Comparison of ENCODE assay signal across 19 mouse cellular contexts in the genomic region with DNA sequence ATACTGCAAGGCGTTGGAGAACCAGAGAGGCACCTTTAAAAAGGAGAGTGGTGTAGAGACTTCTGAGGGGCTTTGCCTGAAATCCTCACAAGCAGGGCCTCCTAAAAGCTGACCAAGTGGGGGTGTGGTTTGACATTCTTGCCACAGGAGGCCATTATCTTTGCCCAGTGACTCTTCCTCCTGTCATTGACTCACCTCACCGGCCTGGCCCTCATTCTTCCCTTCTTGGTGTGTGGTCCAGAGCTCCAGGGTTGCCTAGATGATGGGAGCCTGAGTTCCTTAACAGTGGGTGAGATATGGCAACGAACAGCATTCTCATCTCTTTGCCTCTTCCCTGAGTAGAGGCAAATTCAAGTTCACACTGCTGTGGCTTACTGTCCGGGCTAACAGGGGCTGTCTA. TPM values are rescaled to one million over a fixed set of nuclear protein-coding genes. Genes with fewer than 3 reads are reported as not detected.
DNase-seq lines count a peak whose midpoint lies in the region; ATAC-seq lines count a peak whose summit lies in the region.
"Had no signal": no experiment of that assay in that cellular context is flagged by ENCODE, and none has a peak within 500 bp of the region (broad histone marks: within the 10 kb centered on the region; RNA-seq: fewer than 3 reads in every experiment).

No protein-coding gene starts in this region.

- H3K27me3 ChIP-seq in liver, embryonic 12.5 days (replicated peaks): no peaks in the 10 kb centered on the region
- H3K27me3 ChIP-seq: embryonic facial prominence, embryonic 15.5 days; forebrain, embryonic 15.5 days; heart, embryonic 13.5 days; hindbrain, embryonic 15.5 days had no signal

- ATAC-seq in liver, embryonic 12.5 days: no peak; the same call in 1 of the 2 replicates
- peak; percentile 35 for ATAC-seq in megakaryocyte, adult 5-6 weeks (ENCODE audit: poor library complexity, severe bottlenecking)
- ATAC-seq: forebrain, embryonic 15.5 days had no signal

- peak overlapping the region; percentile 27; the same call in 1 of the 2 replicates for H3K9ac ChIP-seq in liver, embryonic 12.5 days
- H3K9ac ChIP-seq: embryonic facial prominence, embryonic 15.5 days; forebrain, embryonic 15.5 days; heart, embryonic 13.5 days; hindbrain, embryonic 15.5 days had no signal

- no peaks in the 10 kb centered on the region for H3K36me3 ChIP-seq in liver, embryonic 12.5 days
- H3K36me3 ChIP-seq: embryonic facial prominence, embryonic 15.5 days; forebrain, embryonic 15.5 days; heart, embryonic 13.5 days; hindbrain, embryonic 15.5 days had no signal

- 28% methylated on average over 4 of the region's 4 CpGs for WGBS in liver, embryonic 12.5 days (ENCODE audit: insufficient replicate concordance)

- no peak overlapping the region for H3K4me2 ChIP-seq in liver, embryonic 12.5 days
- H3K4me2 ChIP-seq: embryonic facial prominence, embryonic 15.5 days; forebrain, embryonic 15.5 days; heart, embryonic 13.5 days; hindbrain, embryonic 15.5 days had no signal

- no peaks in the 10 kb centered on the region for H3K9me3 ChIP-seq in liver, embryonic 12.5 days (replicated peaks)
- H3K9me3 ChIP-seq: embryonic facial prominence, embryonic 15.5 days; forebrain, embryonic 15.5 days; heart, embryonic 13.5 days; hindbrain, embryonic 15.5 days had no signal

- 0 out of 2 replicates have a peak overlapping the region, but pooled peaks have one; percentile 4 for H3K27ac ChIP-seq in liver, embryonic 12.5 days
- H3K27ac ChIP-seq: embryonic facial prominence, embryonic 15.5 days; forebrain, embryonic 15.5 days; heart, embryonic 13.5 days; hindbrain, embryonic 15.5 days had no signal

- peaks cover 43% of the 10 kb centered on the region for H3K4me1 ChIP-seq in liver, embryonic 12.5 days
- H3K4me1 ChIP-seq: embryonic facial prominence, embryonic 15.5 days had no signal

- DNase-seq in adrenal gland, adult 2 months: peak; percentile 38
- no peak for DNase-seq in adrenal gland, postnatal 14 days
- no peak for DNase-seq in liver
- no peak for DNase-seq in kidney, adult 9 months
- no peak for DNase-seq in lung, postnatal 14 days
- DNase-seq: adrenal gland, postnatal 10 days; cerebellum, adult 18-20 months; cerebellum, postnatal 10 days; embryo, embryonic 11 days; gastrocnemius, postnatal 10 days; heart, postnatal 36 days; kidney, adult 11 months had no signal

- no peak overlapping the region for H3K4me3 ChIP-seq in liver, embryonic 12.5 days
- H3K4me3 ChIP-seq: embryonic facial prominence, embryonic 15.5 days; erythroblast, embryonic 14.5 days; forebrain, embryonic 15.5 days; heart, embryonic 13.5 days; hindbrain, embryonic 15.5 days had no signal

RNA-seq across cellular contexts. Expression of a gene that starts 22.0 kb away (rescaled TPM):
- total RNA-seq in adrenal gland, adult 2 months (2021): 100 to 1,000 TPM; 167 to 176 TPM
- polyA plus RNA-seq in adrenal gland, adult 2 months (2012; rRNA removed): 89.3 and 96.6 TPM in 2 replicates
- total RNA-seq in adrenal gland, postnatal 14 days (2021): 154 and 164 TPM in 2 replicates
- polyA plus RNA-seq in liver, embryonic 12.5 days (2016; fragmentation: Nextera tagmentation; extraction: Ambion mirVana): 48.7 and 53.0 TPM in 2 replicates
- 71.4 and 82.2 TPM in 2 replicates for total RNA-seq in megakaryocyte, adult 5-6 weeks (2015)
- 122 and 139 TPM in 2 replicates for total RNA-seq in megakaryocyte, adult 5-6 weeks (2017)

RNA-seq across cellular contexts. Expression of a gene that starts 22.2 kb away (rescaled TPM):
- 10 to 100 TPM; 11.7 to 17.3 TPM for total RNA-seq in adrenal gland, adult 2 months (2021)
- 9.4 and 10.3 TPM in 2 replicates for polyA plus RNA-seq in adrenal gland, adult 2 months (2012; rRNA removed)
- total RNA-seq in adrenal gland, postnatal 14 days (2021): 6.0 and 7.3 TPM in 2 replicates
- polyA plus RNA-seq in liver, embryonic 12.5 days (2016; fragmentation: Nextera tagmentation; extraction: Ambion mirVana): 2.8 and 3.6 TPM in 2 replicates
- total RNA-seq in megakaryocyte, adult 5-6 weeks (2015): 0.82 and 1.1 TPM in 2 replicates
- total RNA-seq in megakaryocyte, adult 5-6 weeks (2017): 0.70 TPM in 1 of 2 replicates, not detected in the other
- polyA plus RNA-seq: erythroblast, embryonic 14.5 days had no signal

RNA-seq across cellular contexts. Expression of a gene that starts 49.7 kb away (rescaled TPM):
- total RNA-seq in adrenal gland, adult 2 months (2021): not detected
- not detected in 2 replicates for polyA plus RNA-seq in adrenal gland, adult 2 months (2012; rRNA removed)
- total RNA-seq in adrenal gland, postnatal 14 days (2021): not detected in 2 replicates
- polyA plus RNA-seq in liver, embryonic 12.5 days (2016; fragmentation: Nextera tagmentation; extraction: Ambion mirVana): 0.14 and 0.30 TPM in 2 replicates
- total RNA-seq in megakaryocyte, adult 5-6 weeks (2015): 0.11 TPM in 1 of 2 replicates, not detected in the other
- total RNA-seq in megakaryocyte, adult 5-6 weeks (2017): 0.07 TPM in 1 of 2 replicates, not detected in the other
- total RNA-seq: gastrocnemius, postnatal 10 days; heart, postnatal 36 days had no signal
- polyA plus RNA-seq: erythroblast, embryonic 14.5 days had no signal

RNA-seq across cellular contexts. Expression of a gene that starts 50.2 kb away (rescaled TPM):
- total RNA-seq in adrenal gland, adult 2 months (2021): 100 to 1,000 TPM; 106 to 131 TPM
- polyA plus RNA-seq in adrenal gland, adult 2 months (2012; rRNA removed): 298 TPM in 2 replicates
- 116 and 118 TPM in 2 replicates for total RNA-seq in adrenal gland, postnatal 14 days (2021)
- polyA plus RNA-seq in liver, embryonic 12.5 days (2016; fragmentation: Nextera tagmentation; extraction: Ambion mirVana): 82.3 and 82.5 TPM in 2 replicates
- total RNA-seq in megakaryocyte, adult 5-6 weeks (2015): 137 and 160 TPM in 2 replicates
- total RNA-seq in megakaryocyte, adult 5-6 weeks (2017): 127 and 128 TPM in 2 replicates
